Mouse (Mus musculus): ENCODE measurements around the gene Csmd2. TPM values are rescaled to one million over a fixed set of nuclear protein-coding genes. Genes with fewer than 3 reads are reported as not detected.
"Not testable (repeated sequence)": the region's sequence is repeated elsewhere in the genome, so short reads cannot be mapped to it uniquely, and the experiment has no call there.

Gene Csmd2
- total RNA-seq, 1 experiment = 0.80 TPM

DNA sequence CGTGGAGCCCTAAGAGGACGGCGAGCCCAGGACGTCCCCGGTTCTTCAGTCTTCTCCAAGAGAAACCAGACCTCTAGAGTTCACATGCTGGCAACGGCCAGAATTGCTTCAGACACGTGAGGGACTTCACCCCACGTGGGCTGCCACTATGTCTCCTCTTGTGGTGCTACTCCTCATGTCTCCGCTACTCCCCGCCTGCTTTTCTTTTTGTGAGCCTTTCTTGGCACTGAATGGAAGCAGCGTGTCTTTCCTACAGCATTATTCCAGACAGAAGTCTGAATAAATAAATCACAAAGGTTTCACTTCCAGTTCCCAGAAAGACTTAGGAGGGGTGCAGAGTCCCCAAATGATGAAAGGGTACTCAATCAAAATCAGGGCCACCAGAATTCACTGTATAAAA, 620.0 kb downstream of the Csmd2 start:
- in situ Hi-C loops (cut with MboI; ENCODE audit: low sequenced_read_pairs in 2 of 2, unreplicated experiment in 2 of 2) = no loop called here
- Histone ChIP-seq H3K27ac (ENCODE audit: insufficient read depth, low read depth, low read length, poor library complexity, severe bottlenecking) (no peak overlapping the region), H3K9ac (ENCODE audit: insufficient read depth, low read depth, low read length, poor library complexity, severe bottlenecking) (no peak overlapping the region), H3K36me3 (ENCODE audit: control insufficient read depth, insufficient read depth, low read length, poor library complexity, severe bottlenecking) (peaks cover 7% of the 10 kb centered on the region; the same call in 1 of the 2 replicates), H3K4me3 (ENCODE audit: insufficient read depth in 1 of 2, low read depth in 1 of 2, low read length in 2 of 2, poor library complexity in 1 of 2, severe bottlenecking in 1 of 2) (no peak overlapping the region), H3K9me3 (ENCODE audit: control insufficient read depth, insufficient read depth, low read depth, low read length) (no peaks in the 10 kb centered on the region), H3K4me1 (ENCODE audit: control insufficient read depth in 2 of 2, insufficient read depth in 2 of 2, low read length in 2 of 2, poor library complexity in 1 of 2) (peaks cover 0 to 2% of the 10 kb centered on the region in 2 experiments; a peak in 1 of 4 replicates)
- TF ChIP-seq HCFC1 (IDR thresholded peaks at IDR 0.05; ENCODE audit: borderline replicate concordance, insufficient read depth, low read length) (no peak), CHD2 (IDR thresholded peaks at IDR 0.05; ENCODE audit: low read depth, low read length) (no peak), ZNF384 (IDR thresholded peaks at IDR 0.05; ENCODE audit: low read depth, low read length) (no peak), ZC3H11A (IDR thresholded peaks at IDR 0.05; ENCODE audit: borderline replicate concordance, low read depth, low read length) (no peak), MAFK (IDR thresholded peaks at IDR 0.05; ENCODE audit: insufficient read depth, low read depth, low read length) (no peak)
- DNase-seq (ENCODE audit: low read depth, low spot score) = no peak

DNA sequence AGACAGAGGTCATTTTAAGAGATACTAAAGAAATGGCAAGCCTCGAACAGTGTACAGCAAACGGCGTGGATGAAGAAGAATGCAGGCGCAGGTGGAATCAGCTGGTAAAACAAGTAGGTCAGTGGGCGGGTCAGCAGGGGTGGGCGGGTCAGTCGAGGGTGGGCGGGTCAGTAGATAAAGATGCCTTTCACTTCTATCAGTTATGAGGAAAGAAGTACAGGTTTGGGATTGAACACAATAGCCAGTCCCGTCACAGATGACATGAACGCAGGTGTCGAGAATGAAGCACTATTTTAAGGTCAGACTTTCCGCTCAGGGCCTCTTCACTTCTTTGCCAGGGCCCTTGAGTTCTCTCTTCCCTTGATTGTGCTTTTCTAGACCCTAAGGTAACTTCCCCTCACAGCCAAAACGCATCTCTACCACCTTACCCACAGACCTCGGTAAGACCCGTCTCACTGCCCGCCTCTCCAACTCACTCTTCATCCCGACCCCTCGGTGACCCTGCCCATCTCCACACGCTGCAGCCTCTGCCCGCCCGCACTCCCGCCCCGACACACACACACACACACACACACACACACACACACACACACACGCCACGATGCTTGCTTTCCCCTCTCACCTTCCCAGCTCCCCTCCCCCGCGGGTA, 621.7 kb downstream of the Csmd2 start:
- H3K4me1 ChIP-seq (ENCODE audit: control insufficient read depth in 2 of 2, insufficient read depth in 2 of 2, low read length in 2 of 2, poor library complexity in 1 of 2) = peaks cover 0 to 2% of the 10 kb centered on the region in 2 experiments; a peak in 1 of 4 replicates
- TF ChIP-seq CHD2 (IDR thresholded peaks at IDR 0.05; ENCODE audit: low read depth, low read length) = no peak
- H3K9ac ChIP-seq (ENCODE audit: insufficient read depth, low read depth, low read length, poor library complexity, severe bottlenecking) = peak overlapping the region; percentile 84
- DNase-seq (ENCODE audit: low read depth, low spot score) = no peak
- in situ Hi-C loops (cut with MboI; ENCODE audit: low sequenced_read_pairs in 2 of 2, unreplicated experiment in 2 of 2) = no loop called here
- H3K4me3 ChIP-seq (ENCODE audit: insufficient read depth in 1 of 2, low read depth in 1 of 2, low read length in 2 of 2, poor library complexity in 1 of 2, severe bottlenecking in 1 of 2) = peak overlapping the region; percentile 77 to 98
- no peak overlapping the region for H3K27ac ChIP-seq (ENCODE audit: insufficient read depth, low read depth, low read length, poor library complexity, severe bottlenecking)
- no peaks in the 10 kb centered on the region for H3K9me3 ChIP-seq (ENCODE audit: control insufficient read depth, insufficient read depth, low read depth, low read length)
- H3K36me3 ChIP-seq (ENCODE audit: control insufficient read depth, insufficient read depth, low read length, poor library complexity, severe bottlenecking) = peaks cover 1% of the 10 kb centered on the region; the same call in 1 of the 2 replicates

DNA sequence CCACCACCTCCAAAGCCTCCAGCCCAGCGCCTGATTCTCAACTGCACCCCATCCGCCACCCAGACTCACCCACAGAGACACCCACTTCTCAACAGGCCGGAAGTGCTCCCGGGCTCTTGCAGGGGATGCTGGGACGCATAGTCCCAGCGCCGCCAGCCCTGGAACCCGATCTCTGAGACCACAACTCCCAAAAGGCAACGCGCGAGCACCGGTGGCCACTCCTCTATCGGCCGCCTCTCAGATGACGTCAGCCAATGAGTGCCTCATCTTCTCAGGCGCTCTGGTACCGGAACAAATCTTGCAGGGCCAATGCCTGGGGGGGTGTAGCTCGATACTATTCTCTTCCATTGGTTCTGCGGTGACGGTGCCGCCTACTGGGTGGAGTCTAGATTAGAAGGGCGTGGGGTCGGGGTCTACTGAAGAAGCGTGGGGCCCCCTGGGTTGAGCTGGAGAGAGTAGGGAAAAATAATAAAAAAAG, 622.3 kb downstream of the Csmd2 start, which contains the start of gene Zscan20:
Zscan20 (minus strand) TSS at position 174 of the 478 bp plus-strand sequence.
- Histone ChIP-seq H3K27ac (ENCODE audit: insufficient read depth, low read depth, low read length, poor library complexity, severe bottlenecking) (no peak within 1 kb of the TSS), H3K4me3 (ENCODE audit: insufficient read depth in 1 of 2, low read depth in 1 of 2, low read length in 2 of 2, poor library complexity in 1 of 2, severe bottlenecking in 1 of 2) (peak within 1 kb of the TSS; percentile 77 to 98), H3K4me1 (ENCODE audit: control insufficient read depth in 2 of 2, insufficient read depth in 2 of 2, low read length in 2 of 2, poor library complexity in 1 of 2) (peaks cover 0 to 2% of the 10 kb centered on the region in 2 experiments; a peak in 1 of 4 replicates), H3K36me3 (ENCODE audit: control insufficient read depth, insufficient read depth, low read length, poor library complexity, severe bottlenecking) (no peaks in the 10 kb centered on the region; the same call in 1 of the 2 replicates), H3K9me3 (ENCODE audit: control insufficient read depth, insufficient read depth, low read depth, low read length) (no peaks in the 10 kb centered on the region), H3K9ac (ENCODE audit: insufficient read depth, low read depth, low read length, poor library complexity, severe bottlenecking) (peak within 1 kb of the TSS; percentile 84)
- peak; percentile 97 for DNase-seq (ENCODE audit: low read depth, low spot score)
- in situ Hi-C loops (cut with MboI; ENCODE audit: low sequenced_read_pairs in 2 of 2, unreplicated experiment in 2 of 2) = no loop called here
- TF ChIP-seq ZNF384 (IDR thresholded peaks at IDR 0.05; ENCODE audit: low read depth, low read length) (no peak), ZC3H11A (IDR thresholded peaks at IDR 0.05; ENCODE audit: borderline replicate concordance, low read depth, low read length) (no peak), MAFK (IDR thresholded peaks at IDR 0.05; ENCODE audit: insufficient read depth, low read depth, low read length) (no peak), CHD2 (IDR thresholded peaks at IDR 0.05; ENCODE audit: low read depth, low read length) (peak; percentile 50; the same call in 1 of the 2 replicates), HCFC1 (IDR thresholded peaks at IDR 0.05; ENCODE audit: borderline replicate concordance, insufficient read depth, low read length) (peak; percentile 88)

DNA sequence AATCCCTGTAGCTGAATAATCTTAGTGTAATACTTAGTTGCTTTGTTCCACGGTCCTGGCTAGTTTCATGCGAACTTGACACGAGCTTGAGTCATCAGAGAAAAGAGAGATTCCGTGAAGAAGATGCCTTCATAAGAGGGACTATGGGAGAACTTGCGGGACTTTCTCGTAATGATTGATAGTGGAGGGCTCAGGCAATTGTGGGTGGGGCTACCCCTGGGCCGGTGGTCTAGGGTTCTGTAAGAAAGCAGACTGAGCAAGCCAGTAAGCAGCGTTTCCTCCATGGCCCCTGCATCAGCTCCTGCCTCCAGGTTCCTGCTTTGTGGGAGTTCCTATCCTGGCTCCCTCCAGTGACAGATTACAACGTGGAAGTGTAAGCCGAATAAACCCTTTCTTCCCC, 623.0 kb downstream of the Csmd2 start:
- no peaks in the 10 kb centered on the region; the same call in 1 of the 2 replicates for H3K36me3 ChIP-seq (ENCODE audit: control insufficient read depth, insufficient read depth, low read length, poor library complexity, severe bottlenecking)
- no peaks in the 10 kb centered on the region for H3K9me3 ChIP-seq (ENCODE audit: control insufficient read depth, insufficient read depth, low read depth, low read length)
- peak overlapping the region in 1 of 2 experiments; percentile 49; a peak in 2 of 4 replicates for H3K4me3 ChIP-seq (ENCODE audit: insufficient read depth in 1 of 2, low read depth in 1 of 2, low read length in 2 of 2, poor library complexity in 1 of 2, severe bottlenecking in 1 of 2)
- H3K27ac ChIP-seq (ENCODE audit: insufficient read depth, low read depth, low read length, poor library complexity, severe bottlenecking) = no peak overlapping the region
- TF ChIP-seq MAFK (IDR thresholded peaks at IDR 0.05; ENCODE audit: insufficient read depth, low read depth, low read length) (no peak), HCFC1 (IDR thresholded peaks at IDR 0.05; ENCODE audit: borderline replicate concordance, insufficient read depth, low read length) (no peak)
- H3K9ac ChIP-seq (ENCODE audit: insufficient read depth, low read depth, low read length, poor library complexity, severe bottlenecking) = no peak overlapping the region
- peaks cover 0 to 2% of the 10 kb centered on the region in 2 experiments; a peak in 1 of 4 replicates for H3K4me1 ChIP-seq (ENCODE audit: control insufficient read depth in 2 of 2, insufficient read depth in 2 of 2, low read length in 2 of 2, poor library complexity in 1 of 2)
- no peak for DNase-seq (ENCODE audit: low read depth, low spot score)
- in situ Hi-C loops (cut with MboI; ENCODE audit: low sequenced_read_pairs in 2 of 2, unreplicated experiment in 2 of 2) = no loop called here

DNA sequence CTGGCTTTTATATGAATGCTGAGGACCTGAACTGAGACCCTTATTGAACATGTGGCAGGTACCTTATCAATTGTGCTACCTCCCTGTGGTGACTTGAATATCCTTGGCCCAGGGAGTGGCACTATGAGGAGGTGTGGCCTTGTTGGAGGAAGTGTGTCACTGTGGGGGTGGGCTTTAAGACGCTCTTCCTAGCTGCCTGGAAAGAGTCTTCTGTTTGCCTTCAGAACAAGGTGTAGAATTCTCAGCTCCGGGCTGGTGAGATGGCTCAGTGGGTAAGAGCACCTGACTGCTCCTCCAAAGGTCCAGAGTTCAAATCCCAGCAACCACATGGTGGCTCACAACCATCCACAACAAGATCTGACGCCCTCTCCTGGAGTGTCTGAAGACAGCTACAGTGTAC, 624.1 kb downstream of the Csmd2 start:
- H3K9me3 ChIP-seq (ENCODE audit: control insufficient read depth, insufficient read depth, low read depth, low read length); H3K36me3 ChIP-seq (ENCODE audit: control insufficient read depth, insufficient read depth, low read length, poor library complexity, severe bottlenecking); DNase-seq (ENCODE audit: low read depth, low spot score); H3K27ac ChIP-seq (ENCODE audit: insufficient read depth, low read depth, low read length, poor library complexity, severe bottlenecking); H3K4me1 ChIP-seq (ENCODE audit: control insufficient read depth in 2 of 2, insufficient read depth in 2 of 2, low read length in 2 of 2, poor library complexity in 1 of 2); in situ Hi-C loops (cut with MboI; ENCODE audit: low sequenced_read_pairs in 2 of 2, unreplicated experiment in 2 of 2); H3K9ac ChIP-seq (ENCODE audit: insufficient read depth, low read depth, low read length, poor library complexity, severe bottlenecking); H3K4me3 ChIP-seq (ENCODE audit: insufficient read depth in 1 of 2, low read depth in 1 of 2, low read length in 2 of 2, poor library complexity in 1 of 2, severe bottlenecking in 1 of 2): not testable (repeated sequence)
